Mouse (Mus musculus) thymus, adult 2 months (tissue): ENCODE measurements around the gene Sox4.

ENCODE experiments used
- CTCF ChIP-seq: fragments of 200-500 bp; IDR thresholded peaks from 2 replicates; pipeline ENCODE4 v1.5.1; 2012; ENCODE audit warnings: mild to moderate bottlenecking, control low read depth, low read length, moderate library complexity, borderline replicate concordance; ENCODE audit not compliant: control insufficient read depth, poor library complexity, insufficient read depth; ENCODE audit errors: extremely low read depth
- POLR2A ChIP-seq: fragments of 200-500 bp; IDR thresholded peaks from 2 replicates; pipeline ENCODE4 v1.6.1; 2012; ENCODE audit warnings: mild to moderate bottlenecking, low read length, control low read depth, moderate library complexity; ENCODE audit not compliant: control insufficient read depth, poor library complexity, insufficient read depth; ENCODE audit errors: extremely low read depth

DNA sequence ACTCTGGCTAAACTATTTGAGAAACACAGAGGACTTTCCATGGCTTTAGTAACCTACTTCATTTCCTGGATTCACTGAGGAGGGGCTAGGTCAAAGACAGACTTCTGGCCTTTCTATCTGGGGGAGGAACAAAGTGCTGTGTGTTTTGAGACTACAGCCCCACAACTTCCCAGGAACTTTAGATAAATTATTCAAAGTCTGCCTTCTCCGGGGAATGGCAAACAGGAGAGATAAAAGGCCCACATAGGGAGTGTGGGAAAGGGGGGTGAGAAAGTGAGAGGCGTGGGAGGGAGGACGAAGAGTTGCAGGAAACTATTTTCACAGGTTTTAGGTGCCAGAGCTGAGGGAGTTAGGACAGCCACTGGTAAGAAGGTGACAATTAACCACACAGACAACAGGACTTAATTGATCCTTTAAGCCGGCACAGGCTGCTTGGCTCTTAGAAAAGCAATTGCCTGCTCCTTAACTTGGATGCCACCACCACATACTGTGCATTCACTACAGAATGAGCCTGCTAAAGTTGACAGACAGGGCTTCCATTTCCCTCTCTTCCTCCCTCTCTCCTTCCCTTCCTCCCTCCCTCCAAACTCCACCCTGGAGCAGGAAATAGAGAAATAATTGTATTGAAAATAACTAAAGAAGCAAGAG, 11.4 kb downstream of the Sox4 start:
- TF ChIP-seq POLR2A (no peak), CTCF (no peak)
